Mouse (Mus musculus): ENCODE data around the gene Map2k5. TPM values are rescaled to one million over a fixed set of nuclear protein-coding genes. Genes with fewer than 3 reads are reported as not detected.

Map2k5 gene
- polyA plus RNA-seq, 1 experiment from 2014 or later, result 23.5 TPM

GRCm38 (mm10) chr9:63298656-63299055, 79.0 kb downstream of the Map2k5 start:
- peaks cover 9% of the 10 kb centered on the region; the same call in 1 of the 2 replicates for H3K36me3 ChIP-seq (ENCODE audit: control insufficient read depth, insufficient read depth, low read length)
- H3K4me3 ChIP-seq (ENCODE audit: low read depth, low read length), result no peak overlapping the region
- no peaks in the 10 kb centered on the region for H3K9me3 ChIP-seq (ENCODE audit: control insufficient read depth, low read length)
- DNase-seq (ENCODE audit: low spot score) (no peak), ATAC-seq (replicated peaks; ENCODE audit: low FRiP score) (no peak)
- 93% methylated on average over 3 of the region's 3 CpGs for WGBS
- no peak overlapping the region for H3K27ac ChIP-seq (ENCODE audit: low read depth, low read length)
- H3K27me3 ChIP-seq (replicated peaks; ENCODE audit: control insufficient read depth, insufficient read depth, low read length), result no peaks in the 10 kb centered on the region
- H3K4me1 ChIP-seq (replicated peaks; ENCODE audit: control insufficient read depth, insufficient read depth, low read length), result no peaks in the 10 kb centered on the region
- no peak overlapping the region for H3K4me2 ChIP-seq
- H3K9ac ChIP-seq (ENCODE audit: low read depth, low read length), result no peak overlapping the region

- no peak overlapping the region for H3K27ac ChIP-seq (ENCODE audit: low read depth, low read length)
Observed at GRCm38 (mm10) chr9:63295551-63295958, 82.1 kb downstream of the Map2k5 start.

GRCm38 (mm10) chr9:63294846-63295245, 82.9 kb downstream of the Map2k5 start:
- Histone ChIP-seq H3K4me2 (no peak overlapping the region), H3K4me3 (ENCODE audit: low read depth, low read length) (no peak overlapping the region), H3K27me3 (replicated peaks; ENCODE audit: control insufficient read depth, insufficient read depth, low read length) (no peaks in the 10 kb centered on the region), H3K36me3 (ENCODE audit: control insufficient read depth, insufficient read depth, low read length) (peaks cover 7% of the 10 kb centered on the region; the same call in 1 of the 2 replicates), H3K4me1 (replicated peaks; ENCODE audit: control insufficient read depth, insufficient read depth, low read length) (no peaks in the 10 kb centered on the region), H3K9me3 (ENCODE audit: control insufficient read depth, low read length) (no peaks in the 10 kb centered on the region), H3K9ac (ENCODE audit: low read depth, low read length) (no peak overlapping the region), H3K27ac (ENCODE audit: low read depth, low read length) (no peak overlapping the region)
- 64% methylated on average over 6 of the region's 6 CpGs for WGBS
- DNase-seq (ENCODE audit: low spot score) (no peak), ATAC-seq (replicated peaks; ENCODE audit: low FRiP score) (no peak)

More at GRCm38 (mm10) chr9:63295551-63295958, 82.1 kb downstream of the Map2k5 start:
- DNase-seq (ENCODE audit: low spot score), result no peak
- no peak overlapping the region for H3K4me3 ChIP-seq (ENCODE audit: low read depth, low read length)
- ATAC-seq (replicated peaks; ENCODE audit: low FRiP score), result no peak
- 80% methylated on average over 7 of the region's 7 CpGs for WGBS
- no peaks in the 10 kb centered on the region for H3K27me3 ChIP-seq (replicated peaks; ENCODE audit: control insufficient read depth, insufficient read depth, low read length)
- no peak overlapping the region for H3K9ac ChIP-seq (ENCODE audit: low read depth, low read length)
- H3K36me3 ChIP-seq (ENCODE audit: control insufficient read depth, insufficient read depth, low read length), result peaks cover 10% of the 10 kb centered on the region; the same call in 1 of the 2 replicates
- H3K4me2 ChIP-seq, result no peak overlapping the region
- H3K4me1 ChIP-seq (replicated peaks; ENCODE audit: control insufficient read depth, insufficient read depth, low read length), result no peaks in the 10 kb centered on the region
- no peaks in the 10 kb centered on the region for H3K9me3 ChIP-seq (ENCODE audit: control insufficient read depth, low read length)

GRCm38 (mm10) chr9:63293781-63294480, 83.8 kb downstream of the Map2k5 start:
- H3K27me3 ChIP-seq (replicated peaks; ENCODE audit: control insufficient read depth, insufficient read depth, low read length), result no peaks in the 10 kb centered on the region
- H3K4me1 ChIP-seq (replicated peaks; ENCODE audit: control insufficient read depth, insufficient read depth, low read length), result no peaks in the 10 kb centered on the region
- H3K36me3 ChIP-seq (ENCODE audit: control insufficient read depth, insufficient read depth, low read length), result peaks cover 4% of the 10 kb centered on the region; the same call in 1 of the 2 replicates
- 65% methylated on average over 13 of the region's 13 CpGs for WGBS
- H3K4me2 ChIP-seq, result no peak overlapping the region
- no peak overlapping the region for H3K9ac ChIP-seq (ENCODE audit: low read depth, low read length)
- DNase-seq (ENCODE audit: low spot score), result no peak
- H3K4me3 ChIP-seq (ENCODE audit: low read depth, low read length), result no peak overlapping the region
- no peaks in the 10 kb centered on the region for H3K9me3 ChIP-seq (ENCODE audit: control insufficient read depth, low read length)
- no peak for ATAC-seq (replicated peaks; ENCODE audit: low FRiP score)
- no peak overlapping the region for H3K27ac ChIP-seq (ENCODE audit: low read depth, low read length)

GRCm38 (mm10) chr9:63288676-63289075, 89.0 kb downstream of the Map2k5 start:
- Histone ChIP-seq H3K4me1 (replicated peaks; ENCODE audit: control insufficient read depth, insufficient read depth, low read length) (no peaks in the 10 kb centered on the region), H3K36me3 (ENCODE audit: control insufficient read depth, insufficient read depth, low read length) (peaks cover 4% of the 10 kb centered on the region; the same call in 1 of the 2 replicates)
- WGBS, result 78% methylated on average over 4 of the region's 4 CpGs

GRCm38 (mm10) chr9:63284392-63284791, 93.3 kb downstream of the Map2k5 start:
- Histone ChIP-seq H3K27me3 (replicated peaks; ENCODE audit: control insufficient read depth, insufficient read depth, low read length) (no peaks in the 10 kb centered on the region), H3K4me3 (ENCODE audit: low read depth, low read length) (no peak overlapping the region), H3K4me2 (no peak overlapping the region), H3K9me3 (ENCODE audit: control insufficient read depth, low read length) (no peaks in the 10 kb centered on the region), H3K36me3 (ENCODE audit: control insufficient read depth, insufficient read depth, low read length) (peaks cover 6% of the 10 kb centered on the region; the same call in 1 of the 2 replicates), H3K4me1 (replicated peaks; ENCODE audit: control insufficient read depth, insufficient read depth, low read length) (no peaks in the 10 kb centered on the region), H3K27ac (ENCODE audit: low read depth, low read length) (no peak overlapping the region), H3K9ac (ENCODE audit: low read depth, low read length) (no peak overlapping the region)
- DNase-seq (ENCODE audit: low spot score) (no peak), ATAC-seq (replicated peaks; ENCODE audit: low FRiP score) (no peak)
- WGBS, result 95% methylated on average over 9 of the region's 9 CpGs

More at GRCm38 (mm10) chr9:63288676-63289075, 89.0 kb downstream of the Map2k5 start:
- Histone ChIP-seq H3K4me3 (ENCODE audit: low read depth, low read length) (no peak overlapping the region), H3K9ac (ENCODE audit: low read depth, low read length) (no peak overlapping the region), H3K27me3 (replicated peaks; ENCODE audit: control insufficient read depth, insufficient read depth, low read length) (no peaks in the 10 kb centered on the region), H3K27ac (ENCODE audit: low read depth, low read length) (no peak overlapping the region), H3K9me3 (ENCODE audit: control insufficient read depth, low read length) (no peaks in the 10 kb centered on the region), H3K4me2 (no peak overlapping the region)
- ATAC-seq (replicated peaks; ENCODE audit: low FRiP score) (no peak), DNase-seq (ENCODE audit: low spot score) (no peak)

GRCm38 (mm10) chr9:63281996-63282395, 95.7 kb downstream of the Map2k5 start:
- no peaks in the 10 kb centered on the region for H3K4me1 ChIP-seq (replicated peaks; ENCODE audit: control insufficient read depth, insufficient read depth, low read length)
- H3K4me3 ChIP-seq (ENCODE audit: low read depth, low read length), result no peak overlapping the region
- H3K36me3 ChIP-seq (ENCODE audit: control insufficient read depth, insufficient read depth, low read length), result peaks cover 6% of the 10 kb centered on the region; the same call in 1 of the 2 replicates
- H3K9me3 ChIP-seq (ENCODE audit: control insufficient read depth, low read length), result no peaks in the 10 kb centered on the region
- WGBS, result 87% methylated on average over 7 of the region's 7 CpGs
- no peaks in the 10 kb centered on the region for H3K27me3 ChIP-seq (replicated peaks; ENCODE audit: control insufficient read depth, insufficient read depth, low read length)
- no peak for ATAC-seq (replicated peaks; ENCODE audit: low FRiP score)
- H3K27ac ChIP-seq (ENCODE audit: low read depth, low read length), result no peak overlapping the region
- H3K4me2 ChIP-seq, result no peak overlapping the region
- no peak overlapping the region for H3K9ac ChIP-seq (ENCODE audit: low read depth, low read length)
- no peak for DNase-seq (ENCODE audit: low spot score)

- H3K4me2 ChIP-seq, result no peak overlapping the region
- 64% methylated on average over 2 of the region's 2 CpGs for WGBS
Observed at GRCm38 (mm10) chr9:63281086-63281485, 96.6 kb downstream of the Map2k5 start.

GRCm38 (mm10) chr9:63273781-63274180, 103.9 kb downstream of the Map2k5 start:
- Histone ChIP-seq H3K27ac (ENCODE audit: low read depth, low read length) (no peak overlapping the region), H3K9me3 (ENCODE audit: control insufficient read depth, low read length) (no peaks in the 10 kb centered on the region), H3K27me3 (replicated peaks; ENCODE audit: control insufficient read depth, insufficient read depth, low read length) (no peaks in the 10 kb centered on the region), H3K9ac (ENCODE audit: low read depth, low read length) (no peak overlapping the region), H3K4me3 (ENCODE audit: low read depth, low read length) (no peak overlapping the region), H3K4me2 (no peak overlapping the region), H3K36me3 (ENCODE audit: control insufficient read depth, insufficient read depth, low read length) (0 out of 2 replicates have a peak, but pooled peaks cover 2% of the 10 kb centered on the region), H3K4me1 (replicated peaks; ENCODE audit: control insufficient read depth, insufficient read depth, low read length) (no peaks in the 10 kb centered on the region)
- ATAC-seq (replicated peaks; ENCODE audit: low FRiP score), result no peak
- no peak for DNase-seq (ENCODE audit: low spot score)
- WGBS, result 68% methylated on average over 6 of the region's 6 CpGs

More at GRCm38 (mm10) chr9:63281086-63281485, 96.6 kb downstream of the Map2k5 start:
- H3K4me1 ChIP-seq (replicated peaks; ENCODE audit: control insufficient read depth, insufficient read depth, low read length), result no peaks in the 10 kb centered on the region
- H3K36me3 ChIP-seq (ENCODE audit: control insufficient read depth, insufficient read depth, low read length), result peaks cover 6% of the 10 kb centered on the region; the same call in 1 of the 2 replicates
- H3K27ac ChIP-seq (ENCODE audit: low read depth, low read length), result no peak overlapping the region
- H3K9me3 ChIP-seq (ENCODE audit: control insufficient read depth, low read length), result no peaks in the 10 kb centered on the region
- H3K27me3 ChIP-seq (replicated peaks; ENCODE audit: control insufficient read depth, insufficient read depth, low read length), result no peaks in the 10 kb centered on the region
- H3K9ac ChIP-seq (ENCODE audit: low read depth, low read length), result no peak overlapping the region
- DNase-seq (ENCODE audit: low spot score) (no peak), ATAC-seq (replicated peaks; ENCODE audit: low FRiP score) (no peak)
- no peak overlapping the region for H3K4me3 ChIP-seq (ENCODE audit: low read depth, low read length)
